Mouse (Mus musculus): Measurements from ENCODE around the gene Tcp11x2.

Tcp11x2 gene

DNA sequence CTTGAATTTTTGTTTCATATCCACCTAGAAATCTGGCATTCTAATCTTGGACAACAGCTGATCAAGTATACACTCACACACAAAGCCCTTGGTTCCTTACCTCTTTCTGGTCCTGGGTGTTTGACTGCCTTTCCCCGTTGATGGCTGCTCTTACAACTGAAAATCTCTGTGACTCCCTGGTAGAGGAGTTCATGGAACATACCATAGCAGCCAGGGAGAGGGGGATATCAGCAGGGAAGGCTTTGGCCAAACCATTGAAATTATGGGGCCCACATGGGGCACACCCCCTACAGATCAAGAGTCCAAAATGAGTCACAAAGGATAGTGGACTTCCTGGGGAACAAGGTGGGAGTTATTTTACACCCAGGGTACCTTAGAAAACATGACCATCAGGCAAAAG is at the start of gene Tcp11x2:
Gene Tcp11x2, minus strand, starts transcription at position 158 of the 400 bp plus-strand sequence.
- DNase-seq: no peak

DNA sequence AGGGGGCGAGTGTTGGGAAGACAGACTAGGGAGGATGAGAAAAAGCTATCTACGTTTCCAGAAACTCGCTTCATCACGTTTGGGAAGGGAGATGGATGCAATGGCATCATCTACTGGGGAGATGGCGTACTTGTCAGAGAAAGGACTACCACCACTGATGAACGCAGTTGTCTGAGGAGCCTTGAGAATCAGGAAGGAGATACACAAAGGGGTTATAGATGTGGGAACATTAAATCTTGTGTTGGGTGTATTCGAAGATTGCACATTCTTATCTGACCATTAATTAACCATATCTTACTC is 49.4 kb upstream of the Tcp11x2 start:
- DNase-seq: no peak

- DNase-seq: peak; percentile 92
Observed at GRCm38 (mm10) chrX:135742304-135743055, 48.9 kb upstream of the Tcp11x2 start, which contains the start of the genes Armcx5 and Gprasp1. Gene Armcx5 (plus strand): TSS chrX:135742733. Gene Gprasp1 (plus strand): TSS chrX:135742733.

GRCm38 (mm10) chrX:135738730-135739520 is 45.3 kb upstream of the Tcp11x2 start:
- DNase-seq: no peak

DNA sequence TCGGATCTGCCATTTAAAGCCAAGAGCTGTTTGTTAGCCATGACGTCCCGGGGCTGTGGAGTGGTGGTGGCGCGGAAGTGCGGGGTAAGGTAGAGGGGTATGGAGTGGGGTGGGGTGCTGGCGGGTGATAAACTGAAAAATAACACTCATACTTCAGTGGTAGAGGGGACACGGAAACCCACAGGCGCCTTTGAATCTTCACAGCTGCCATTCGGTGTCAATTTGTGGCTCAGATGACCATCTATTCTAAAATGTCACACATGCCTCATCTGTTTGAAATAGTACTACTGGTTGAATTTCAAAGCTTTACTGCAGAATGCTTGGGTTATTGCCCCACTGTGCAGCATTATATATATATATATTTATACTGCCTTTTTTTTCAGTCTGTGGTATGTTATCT is 31.6 kb upstream of the Tcp11x2 start, which contains the start of gene Tmsb15a:
Gene Tmsb15a, minus strand, starts transcription at position 101 of the 400 bp plus-strand sequence.
- no peak for DNase-seq

DNA sequence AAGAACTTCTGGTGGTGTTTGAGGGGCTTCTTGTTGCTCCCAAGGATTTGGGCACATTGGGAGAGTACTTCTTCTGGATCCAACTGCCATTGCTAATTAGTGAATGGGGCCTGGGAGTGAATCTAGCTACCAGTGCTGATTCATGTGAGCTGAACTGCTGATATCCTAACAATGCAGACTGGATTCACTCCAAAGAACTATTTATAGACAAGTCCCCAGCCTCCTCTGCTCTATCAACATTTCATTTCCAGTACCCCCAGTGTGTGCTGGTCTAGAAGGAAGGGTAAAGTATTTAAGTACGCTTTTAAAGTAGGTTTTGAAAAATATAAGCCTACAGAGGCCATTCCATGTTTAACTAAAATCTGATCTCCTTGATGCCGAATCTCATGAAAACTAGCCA is 19.3 kb upstream of the Tcp11x2 start:
- DNase-seq: no peak

GRCm38 (mm10) chrX:135704349-135704748 is 10.8 kb upstream of the Tcp11x2 start:
- DNase-seq: no peak

DNA sequence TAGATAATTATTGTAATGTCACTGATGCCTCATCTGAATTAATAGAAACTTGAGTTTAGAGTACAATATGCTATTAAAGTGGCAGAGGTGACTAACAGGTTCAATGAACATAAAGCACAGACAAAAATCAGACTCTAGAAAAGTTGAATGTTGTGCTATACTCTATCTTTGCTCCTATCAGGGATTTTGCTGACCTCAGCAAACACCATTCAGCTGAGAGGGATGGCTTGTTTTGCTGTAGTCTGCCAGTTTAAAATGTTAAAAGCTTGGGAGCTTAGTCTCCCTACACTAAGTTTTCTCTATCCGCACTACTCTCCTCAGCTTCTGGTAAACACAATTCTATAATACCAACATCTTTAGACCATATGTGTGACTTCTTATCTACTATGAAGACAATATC is 9.5 kb upstream of the Tcp11x2 start:
- no peak for DNase-seq

DNA sequence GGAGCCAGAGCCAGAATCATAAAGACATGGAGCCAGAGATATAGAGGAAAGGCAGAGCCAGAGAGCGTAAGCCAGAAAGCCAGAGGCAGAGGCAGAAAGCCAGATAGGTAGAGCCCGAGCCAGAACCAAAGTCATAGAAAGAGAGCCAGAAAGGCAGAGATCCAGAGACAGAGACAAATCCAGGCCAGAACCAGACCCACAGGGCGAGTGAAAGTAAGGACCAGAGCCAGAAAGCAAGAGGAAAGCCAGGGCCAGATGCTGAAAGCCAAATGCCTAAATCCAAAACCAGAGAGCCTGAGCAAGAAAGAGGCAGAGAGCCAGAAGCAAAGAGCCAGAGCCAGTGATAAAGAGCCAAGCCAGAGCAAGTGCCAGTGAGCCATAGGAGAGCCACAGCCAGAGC is 5.8 kb downstream of the Tcp11x2 start:
- peak; percentile 7 for DNase-seq

DNA sequence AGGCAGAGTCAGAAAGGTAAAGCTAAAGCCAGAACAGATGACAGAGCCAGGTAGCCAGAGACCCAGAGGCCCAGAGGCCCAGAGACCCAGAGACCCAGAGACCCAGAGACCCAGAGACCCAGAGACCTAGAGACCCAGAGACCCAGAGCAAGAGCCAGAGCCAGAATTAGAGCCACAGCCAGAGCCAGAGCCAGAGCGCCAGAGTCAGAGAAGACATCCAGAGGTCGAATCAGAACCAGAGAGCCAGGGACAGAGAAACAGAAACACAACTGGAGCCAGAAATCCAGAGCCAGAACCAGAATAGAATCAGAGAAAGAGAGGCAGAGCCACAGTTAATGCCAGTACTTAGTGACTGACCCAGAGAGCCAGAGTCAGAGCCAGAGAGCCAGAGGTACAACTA is 11.7 kb downstream of the Tcp11x2 start:
- no peak for DNase-seq

GRCm38 (mm10) chrX:135652173-135652772 is 41.3 kb downstream of the Tcp11x2 start:
- DNase-seq: peak; percentile 19

DNA sequence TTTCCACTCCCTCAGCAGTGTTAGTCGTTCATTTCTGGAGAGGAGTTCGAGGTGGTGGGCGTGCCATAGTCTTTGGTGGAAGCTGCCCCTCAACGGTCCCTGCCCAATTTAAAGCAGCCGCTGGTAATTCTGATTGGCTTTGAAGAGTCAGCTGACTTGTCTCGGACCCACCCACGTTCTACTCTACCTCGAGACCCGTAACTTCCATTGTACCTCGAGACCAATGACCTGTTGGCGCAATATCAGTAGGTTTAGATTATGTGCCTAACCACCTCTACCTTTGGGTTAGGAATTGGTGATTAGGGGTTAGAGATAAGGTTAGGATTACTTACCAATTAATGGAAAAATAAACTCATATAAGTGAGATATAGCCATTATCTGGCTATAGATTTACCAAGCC is 66.0 kb downstream of the Tcp11x2 start, which contains the start of gene Prame:
Gene Prame, minus strand, starts transcription at position 101 of the 400 bp plus-strand sequence.
- DNase-seq: no peak
